Mouse (Mus musculus): ENCODE data around the gene 1700019D03Rik.

Gene 1700019D03Rik

DNA sequence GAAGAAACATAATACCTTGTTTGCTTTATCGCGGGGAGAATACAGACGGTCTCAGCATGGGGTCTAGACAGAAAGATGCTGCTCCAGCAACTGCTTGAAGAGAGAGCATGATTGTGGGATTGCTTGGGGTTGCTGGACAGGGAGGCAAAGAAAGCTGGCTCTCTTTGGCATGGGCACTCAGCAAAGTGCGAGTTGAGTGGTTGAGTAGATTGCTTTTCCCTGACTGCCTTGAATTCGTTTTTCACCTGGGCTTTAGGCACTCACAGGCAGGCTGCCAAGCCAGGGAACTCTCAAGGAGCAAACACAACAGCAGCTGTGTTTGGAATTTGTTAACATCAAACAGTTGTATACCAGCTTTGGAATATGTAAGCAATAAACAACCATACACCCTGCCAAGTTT, at the start of gene 1700019D03Rik:
Gene 1700019D03Rik, minus strand, starts transcription at position 101 of the 400 bp plus-strand sequence.
- DNase-seq (ENCODE audit: extremely low spot score), result no peak

DNA sequence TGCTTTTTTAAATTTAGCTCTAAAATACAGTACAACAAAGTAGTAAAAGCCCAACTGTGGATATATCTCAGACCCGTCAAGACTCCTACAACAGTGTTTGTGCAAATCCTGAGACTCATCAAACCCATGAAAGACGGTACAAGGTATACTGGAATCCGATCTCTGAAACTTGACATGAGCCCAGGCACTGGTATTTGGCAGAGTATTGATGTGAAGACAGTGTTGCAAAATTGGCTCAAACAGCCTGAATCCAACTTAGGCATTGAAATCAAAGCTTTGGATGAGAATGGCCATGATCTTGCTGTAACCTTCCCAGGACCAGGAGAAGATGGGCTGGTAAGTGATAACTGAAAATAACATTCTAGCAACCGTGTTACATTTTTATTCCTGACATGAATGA, 43.9 kb upstream of the 1700019D03Rik start:
- DNase-seq (ENCODE audit: extremely low spot score), result no peak

DNA sequence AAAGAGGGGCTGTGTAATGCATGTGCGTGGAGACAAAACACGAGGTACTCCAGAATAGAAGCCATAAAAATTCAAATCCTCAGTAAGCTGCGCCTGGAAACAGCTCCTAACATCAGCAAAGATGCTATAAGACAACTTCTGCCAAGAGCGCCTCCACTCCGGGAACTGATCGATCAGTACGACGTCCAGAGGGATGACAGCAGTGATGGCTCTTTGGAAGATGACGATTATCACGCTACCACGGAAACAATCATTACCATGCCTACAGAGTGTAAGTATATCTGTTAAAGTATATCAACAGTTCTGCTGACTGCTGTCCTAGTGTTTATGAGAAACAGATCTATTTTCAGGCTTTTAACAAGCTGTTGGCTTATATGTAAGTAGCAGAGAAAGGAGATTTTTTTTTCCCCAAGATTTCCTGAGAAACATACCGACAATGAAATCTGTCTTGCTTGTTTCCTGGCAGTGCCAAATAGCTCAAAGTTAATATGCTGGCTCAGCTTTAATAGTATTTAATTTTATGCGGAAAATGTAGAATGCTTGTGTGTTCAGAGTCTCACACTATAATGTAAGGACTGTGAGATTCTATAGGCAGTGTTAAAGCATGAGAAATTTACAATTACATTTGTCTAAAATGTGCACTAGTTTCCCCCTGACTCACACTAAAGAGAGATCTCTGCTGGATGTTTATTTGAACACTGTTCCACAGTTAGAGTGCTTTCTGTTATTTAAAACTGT, 42.1 kb upstream of the 1700019D03Rik start:
- no peak for DNase-seq (ENCODE audit: extremely low spot score)

DNA sequence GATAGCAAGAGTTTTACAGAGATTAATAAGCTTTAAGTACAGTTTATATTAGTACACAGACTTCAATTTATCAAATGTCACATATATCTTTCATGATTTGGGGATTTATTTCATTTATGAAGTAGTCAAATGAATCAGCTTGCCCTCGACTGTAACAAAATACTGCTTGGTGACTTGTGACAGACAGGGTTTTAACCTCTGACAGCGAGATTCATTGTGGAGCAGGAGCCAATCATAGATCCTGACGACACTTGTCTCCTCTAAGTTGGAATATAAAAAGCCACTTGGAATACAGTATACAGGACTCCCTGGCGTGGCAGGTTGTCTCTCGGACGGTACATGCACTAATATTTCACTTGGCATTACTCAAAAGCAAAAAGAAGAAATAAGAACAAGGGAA, 41.4 kb upstream of the 1700019D03Rik start, which contains the start of gene Mstn:
Gene Mstn, plus strand, starts transcription at position 301 of the 400 bp plus-strand sequence.
- DNase-seq (ENCODE audit: extremely low spot score), result no peak

DNA sequence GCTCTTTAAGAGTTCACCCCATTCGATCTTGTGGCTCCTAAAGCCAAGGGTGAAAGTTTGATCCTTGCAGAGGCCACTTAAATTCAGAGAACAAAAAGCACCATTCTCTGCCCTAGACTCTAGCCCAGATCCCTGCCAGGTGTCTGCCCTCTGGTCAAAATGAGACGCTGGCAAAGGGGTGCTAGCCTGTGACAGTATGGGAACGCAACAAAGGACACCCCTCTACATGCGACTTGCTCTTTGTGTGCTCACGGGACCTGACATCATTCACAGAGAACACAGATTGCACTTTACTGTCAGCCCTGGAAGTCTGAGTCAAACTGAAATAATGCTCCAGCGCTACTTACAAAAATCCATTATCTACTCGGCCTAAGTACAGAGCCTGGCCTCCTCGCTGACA, 40.5 kb upstream of the 1700019D03Rik start:
- DNase-seq (ENCODE audit: extremely low spot score), result peak; percentile 6

DNA sequence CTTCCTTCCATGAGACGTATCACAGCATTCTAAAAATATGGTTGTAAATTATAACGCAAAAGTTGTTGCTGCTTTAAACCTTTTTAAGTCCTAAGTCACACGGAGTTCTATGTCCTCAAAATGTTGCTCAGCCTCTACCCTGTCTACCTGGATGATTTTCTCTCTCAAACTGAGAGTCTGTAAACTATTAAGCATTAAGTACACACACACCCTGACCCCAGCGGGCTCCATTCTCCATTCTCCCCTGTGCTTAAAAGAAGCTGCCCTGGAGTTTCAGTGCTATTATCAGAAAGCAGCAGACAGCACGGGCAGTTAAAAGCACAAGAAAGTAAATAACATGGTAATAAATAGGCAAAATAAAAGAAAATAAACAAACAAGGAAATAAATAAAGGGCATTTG, 39.1 kb upstream of the 1700019D03Rik start:
- DNase-seq (ENCODE audit: extremely low spot score), result no peak

DNA sequence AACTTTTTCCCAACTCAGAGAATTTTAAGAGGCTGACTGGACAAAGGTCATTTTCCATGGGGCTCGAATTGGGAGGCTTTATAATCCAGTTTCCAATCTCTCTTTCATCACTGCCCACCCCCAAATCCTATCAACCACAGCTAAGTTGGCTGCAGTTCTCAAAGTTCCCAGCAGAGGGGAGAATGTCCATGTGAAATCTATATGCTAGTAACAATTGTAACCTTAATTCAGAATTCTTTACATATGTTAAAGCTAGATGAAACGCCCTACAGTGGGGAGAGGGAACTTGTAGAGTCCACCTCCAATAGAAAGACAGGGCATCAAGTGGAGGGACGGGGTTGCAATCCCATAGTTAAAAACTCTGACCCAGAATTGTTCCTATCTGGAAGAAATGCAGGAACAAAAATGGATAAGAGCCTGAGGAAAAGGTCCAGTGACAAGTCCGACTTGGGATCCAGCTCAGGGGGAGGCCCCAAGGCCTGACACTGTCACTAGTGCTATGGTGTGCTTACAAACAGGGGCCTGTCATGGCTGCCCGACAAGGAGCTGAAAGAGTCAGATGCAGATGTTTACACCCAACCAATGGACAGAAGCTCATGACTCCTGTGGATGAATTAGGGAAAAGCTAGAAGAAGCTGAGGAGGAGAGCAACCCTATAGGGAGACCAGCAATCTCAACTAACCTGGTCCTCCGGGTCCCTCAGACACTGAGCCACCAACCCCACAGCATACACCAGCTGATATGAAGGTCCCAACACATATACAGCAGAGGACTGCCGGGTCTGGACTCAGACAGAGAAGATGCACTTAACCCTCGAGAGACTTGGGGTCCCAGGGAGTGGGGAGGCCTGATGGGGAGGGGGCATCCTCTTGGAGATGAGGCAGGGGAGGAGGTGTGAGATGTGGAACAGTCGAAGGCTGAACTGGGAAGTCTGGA, 33.4 kb upstream of the 1700019D03Rik start:
- DNase-seq (ENCODE audit: extremely low spot score), result peak; percentile 42

DNA sequence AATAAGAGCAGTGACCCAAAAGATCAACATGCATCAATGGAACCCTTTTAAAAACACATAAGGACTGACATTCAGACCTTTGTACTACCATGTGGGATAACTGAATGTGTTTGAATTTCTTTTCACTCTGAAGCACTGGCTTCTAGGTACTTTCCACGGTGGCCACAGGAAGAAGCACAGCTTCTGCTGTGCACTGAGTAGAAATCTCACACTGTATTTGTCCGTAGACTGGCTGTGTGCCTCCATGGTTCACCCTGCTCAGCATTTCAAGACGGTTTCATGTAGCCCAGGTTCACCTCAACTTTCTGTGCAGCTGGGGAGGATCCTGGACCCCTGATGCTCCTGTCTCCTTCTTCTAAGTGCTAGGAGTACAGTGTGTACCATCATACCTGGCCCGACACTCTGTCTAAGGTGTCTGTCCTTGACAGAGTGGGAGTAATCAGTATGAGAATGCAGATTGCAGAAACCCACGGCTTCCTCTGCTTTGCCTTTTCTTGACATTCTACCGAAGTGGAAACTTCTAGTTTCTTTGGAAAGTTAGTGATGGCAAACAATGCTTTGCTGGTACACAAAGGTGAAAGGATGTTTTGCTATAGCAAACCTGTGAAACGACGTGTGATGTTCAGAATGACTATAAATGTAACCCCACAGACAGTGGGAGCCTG, 29.9 kb upstream of the 1700019D03Rik start:
- DNase-seq (ENCODE audit: extremely low spot score), result no peak

DNA sequence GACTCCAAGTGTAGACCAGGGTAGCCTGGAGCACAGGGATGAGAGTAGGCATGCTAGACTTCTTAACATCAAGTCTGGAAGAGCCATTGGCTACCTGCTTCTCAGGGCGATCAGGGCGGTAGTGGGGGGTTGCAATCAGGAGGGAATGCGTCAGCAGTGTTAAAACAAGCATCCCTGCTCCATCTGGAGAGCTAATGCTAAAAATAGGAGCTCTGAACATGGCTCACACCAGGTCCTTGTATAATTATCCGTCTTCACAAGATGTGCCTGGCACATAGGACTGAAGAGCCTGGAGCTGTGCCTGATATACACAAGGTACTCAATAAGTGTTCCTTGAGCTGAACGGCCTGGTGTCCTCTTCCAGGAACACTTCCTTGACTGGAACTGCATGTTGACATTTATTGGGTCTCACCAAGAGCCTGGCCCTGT, 17.5 kb upstream of the 1700019D03Rik start:
- DNase-seq (ENCODE audit: extremely low spot score), result no peak

DNA sequence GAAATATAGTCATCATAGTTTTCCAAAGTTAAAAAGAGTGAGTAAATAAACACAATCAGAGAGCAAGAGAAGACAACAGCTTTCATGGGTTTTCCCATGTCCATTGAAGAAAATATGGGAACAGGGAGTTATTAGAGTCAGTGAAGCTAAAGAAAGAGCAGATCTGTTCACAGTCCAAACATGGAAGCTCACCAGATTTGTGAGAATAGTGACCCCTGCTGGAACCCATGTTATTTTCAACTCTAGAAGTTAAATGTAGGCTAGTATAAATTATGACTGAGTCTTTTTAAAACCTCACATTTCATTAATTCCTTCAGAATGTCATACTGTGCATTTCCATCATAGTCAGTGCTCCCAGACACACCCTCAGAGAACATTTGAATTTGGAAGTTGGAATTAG, 12.6 kb upstream of the 1700019D03Rik start:
- DNase-seq (ENCODE audit: extremely low spot score), result no peak

DNA sequence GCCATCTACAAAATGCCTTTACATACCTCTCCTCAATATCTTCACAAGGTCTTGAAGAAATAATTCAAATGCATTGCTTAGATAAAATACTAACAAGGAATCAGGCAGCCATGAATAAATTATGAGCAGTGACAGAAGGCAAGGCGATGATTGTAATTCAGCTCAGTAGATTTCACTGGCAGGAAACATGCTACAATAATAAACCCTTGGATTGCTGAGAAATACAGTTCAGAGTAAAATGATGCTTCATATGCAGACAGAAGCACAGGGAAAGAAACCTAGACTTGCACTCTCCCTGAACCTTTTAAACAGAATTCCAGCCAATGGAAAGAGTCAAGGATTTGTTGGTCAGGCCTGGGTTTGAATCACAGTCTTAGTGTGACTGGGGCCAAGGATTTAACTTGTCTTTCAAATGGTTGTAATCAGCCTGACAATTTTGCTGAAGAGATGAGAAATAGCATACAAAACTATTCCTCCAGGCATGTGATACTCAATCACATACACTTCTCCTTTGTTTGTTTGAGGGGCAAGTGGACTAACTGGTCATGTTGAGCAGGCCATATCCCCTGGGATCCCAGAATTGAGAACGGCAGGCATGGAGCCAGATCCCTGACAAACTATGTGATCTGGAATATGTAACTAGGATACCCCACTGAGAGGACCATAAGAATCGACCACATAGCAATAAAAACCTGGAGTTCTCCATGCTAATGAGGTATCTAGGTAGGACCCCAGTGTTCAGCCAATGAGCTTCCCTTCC, 1.1 kb downstream of the 1700019D03Rik start:
- no peak for DNase-seq (ENCODE audit: extremely low spot score)

DNA sequence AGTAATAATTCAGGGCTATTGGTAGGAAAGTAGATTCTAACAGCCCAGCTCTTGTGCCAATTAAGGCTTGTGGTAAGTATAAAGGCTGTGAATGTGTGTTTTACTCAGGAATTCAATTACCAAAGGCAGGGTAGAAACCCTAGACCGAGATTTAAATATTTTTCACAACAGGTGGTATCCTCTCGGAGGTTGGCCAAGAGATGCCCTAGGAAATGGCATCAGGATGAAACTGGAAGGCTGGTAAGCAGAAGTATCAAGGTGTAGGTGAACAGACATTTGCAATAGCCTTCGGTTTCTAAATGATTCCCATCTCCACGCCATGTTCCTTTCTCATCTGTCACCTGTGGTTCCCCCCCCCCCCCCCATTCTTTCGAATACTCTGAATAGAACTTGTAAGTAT, 4.4 kb downstream of the 1700019D03Rik start:
- no peak for DNase-seq (ENCODE audit: extremely low spot score)

DNA sequence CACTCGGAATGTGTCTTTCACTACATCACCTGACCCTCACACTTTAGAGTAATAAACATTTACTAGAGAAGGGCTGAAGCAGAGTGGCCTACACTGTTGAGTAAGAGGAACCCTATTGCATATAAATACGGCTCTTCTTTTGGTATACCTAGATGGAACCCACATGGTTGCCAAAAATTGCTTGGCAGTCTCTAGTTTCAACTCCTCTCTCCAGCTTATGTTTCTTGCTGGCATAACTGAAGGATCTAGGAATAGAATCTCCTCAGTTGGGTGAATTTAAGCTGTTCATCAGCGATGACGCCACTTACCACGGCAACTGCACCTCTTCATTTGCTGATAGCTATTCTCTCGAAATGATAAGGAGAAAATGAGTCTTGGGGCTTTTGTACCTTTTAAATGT, 5.3 kb downstream of the 1700019D03Rik start:
- DNase-seq (ENCODE audit: extremely low spot score), result no peak

DNA sequence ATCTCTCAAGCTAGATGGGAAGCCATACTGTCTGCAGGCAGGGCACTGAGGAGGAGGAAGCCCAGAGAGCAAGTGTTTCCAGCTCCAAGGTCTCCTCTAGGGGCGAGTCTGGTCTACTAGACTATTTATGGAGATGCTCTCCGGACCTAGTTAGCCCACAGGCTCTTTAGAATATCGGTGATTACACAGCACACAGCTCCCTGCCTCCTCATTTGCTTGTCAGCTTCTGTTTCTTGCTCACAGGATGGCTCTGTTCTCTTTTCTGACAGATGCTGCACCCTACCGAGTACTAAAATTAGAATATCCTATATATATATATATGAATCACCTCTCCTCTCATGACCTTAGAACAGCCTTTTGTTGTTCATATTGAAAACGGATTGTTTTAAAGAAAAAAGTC, 33.3 kb downstream of the 1700019D03Rik start:
- no peak for DNase-seq (ENCODE audit: extremely low spot score)

DNA sequence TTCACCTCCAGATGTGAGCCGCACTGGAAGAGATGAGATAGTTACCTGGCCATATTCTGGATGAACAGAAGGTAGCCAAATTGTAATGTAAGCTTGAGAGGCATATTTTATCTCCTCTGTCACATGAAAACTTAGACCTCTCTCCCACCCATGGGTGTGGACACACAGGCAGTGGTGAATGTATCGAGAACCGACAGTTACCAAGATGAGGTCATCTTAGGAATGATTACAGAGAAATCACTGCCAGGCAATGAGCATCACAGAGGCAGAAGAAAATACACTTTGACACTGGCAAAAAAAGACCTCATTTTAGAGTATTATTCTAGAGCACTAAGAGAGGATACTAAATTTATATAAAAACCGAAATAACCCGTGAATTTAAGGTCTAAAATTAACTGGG, 46.8 kb downstream of the 1700019D03Rik start:
- no peak for DNase-seq (ENCODE audit: extremely low spot score)

DNA sequence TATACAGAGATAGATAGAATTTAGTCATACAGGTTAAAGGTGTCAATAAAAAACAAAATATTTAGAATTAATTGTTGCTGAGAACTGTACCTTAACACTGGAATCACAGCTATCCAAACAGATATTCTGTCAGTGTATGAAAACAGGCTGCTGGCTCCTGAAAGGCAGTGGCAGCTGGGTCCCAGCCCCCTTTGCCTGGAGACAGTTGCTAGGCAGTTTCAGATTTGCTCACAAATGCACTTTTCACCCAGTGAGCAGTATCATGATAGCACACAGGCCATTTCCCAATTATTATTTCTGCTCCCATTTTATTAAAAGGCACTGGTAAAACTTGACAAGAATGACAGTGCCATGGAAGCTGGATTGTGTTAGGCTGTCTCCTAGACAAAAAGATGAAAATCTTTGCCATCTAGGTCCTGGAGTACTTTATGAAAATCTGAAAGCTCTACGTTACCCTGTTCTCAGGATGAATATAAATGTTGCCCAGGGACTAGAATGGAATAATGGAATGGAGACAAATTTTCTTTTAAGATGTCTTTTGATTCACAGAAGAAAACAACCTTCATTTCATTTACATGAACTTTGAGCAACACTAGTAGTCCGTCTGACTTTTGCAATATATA, 48.0 kb downstream of the 1700019D03Rik start:
- DNase-seq (ENCODE audit: extremely low spot score), result no peak

DNA sequence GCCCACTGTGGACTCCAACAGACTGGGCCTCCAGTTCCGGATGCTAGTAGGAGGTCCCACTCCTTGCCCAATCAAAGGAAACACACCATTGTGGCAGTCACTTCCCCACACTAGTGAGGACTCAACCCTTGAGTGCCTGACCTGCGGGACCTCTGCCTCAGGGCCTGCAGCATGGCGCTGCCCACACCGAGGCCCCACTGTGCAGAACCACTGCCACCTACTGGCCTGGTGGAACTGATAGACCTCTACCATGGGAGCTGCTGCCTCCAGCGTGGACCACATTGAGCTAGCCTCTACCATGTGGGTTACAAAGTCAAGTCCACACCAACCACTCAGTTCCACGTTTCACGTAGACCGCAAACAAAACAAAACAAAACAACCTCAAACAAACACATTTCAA, 55.4 kb downstream of the 1700019D03Rik start:
- DNase-seq (ENCODE audit: extremely low spot score), result no peak

DNA sequence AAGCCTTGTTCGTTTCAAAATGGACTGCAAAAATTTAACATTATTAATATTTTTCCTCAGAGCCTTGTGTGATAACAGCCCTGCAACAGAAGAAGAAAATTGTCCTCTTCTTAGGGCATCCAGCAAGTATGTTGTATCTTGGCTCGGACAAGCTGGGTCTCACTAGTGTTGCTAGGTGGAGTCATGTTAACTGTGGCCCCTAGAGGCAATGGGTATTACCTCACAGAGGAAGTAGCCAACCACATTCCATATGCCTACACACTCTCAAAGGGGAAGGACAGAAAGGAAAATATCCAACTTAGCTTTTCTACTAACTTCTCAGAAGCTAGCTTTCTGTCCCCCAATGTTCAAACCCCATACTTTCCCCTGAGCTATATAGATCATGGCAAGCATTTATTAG, 56.9 kb downstream of the 1700019D03Rik start:
- no peak for DNase-seq (ENCODE audit: extremely low spot score)

DNA sequence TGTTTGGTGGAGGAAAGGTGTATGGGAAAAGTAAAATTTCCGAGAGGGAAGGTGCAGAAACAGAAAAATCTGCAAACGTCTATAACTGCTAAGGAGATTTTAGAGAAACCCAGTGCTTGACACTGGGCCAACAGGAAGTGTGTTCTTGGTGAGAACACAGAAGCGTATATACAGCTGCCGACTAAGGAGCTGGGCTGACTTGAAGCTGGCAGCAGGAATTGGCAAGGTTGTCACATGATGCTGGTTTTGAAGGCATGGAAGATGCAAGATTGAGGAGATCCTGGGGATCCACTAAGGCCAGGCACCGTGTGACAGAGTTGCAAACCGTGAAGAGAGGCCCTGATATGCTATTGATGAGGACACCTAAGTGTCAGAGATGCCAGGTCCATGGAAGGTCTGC, 59.8 kb downstream of the 1700019D03Rik start:
- DNase-seq (ENCODE audit: extremely low spot score), result no peak

DNA sequence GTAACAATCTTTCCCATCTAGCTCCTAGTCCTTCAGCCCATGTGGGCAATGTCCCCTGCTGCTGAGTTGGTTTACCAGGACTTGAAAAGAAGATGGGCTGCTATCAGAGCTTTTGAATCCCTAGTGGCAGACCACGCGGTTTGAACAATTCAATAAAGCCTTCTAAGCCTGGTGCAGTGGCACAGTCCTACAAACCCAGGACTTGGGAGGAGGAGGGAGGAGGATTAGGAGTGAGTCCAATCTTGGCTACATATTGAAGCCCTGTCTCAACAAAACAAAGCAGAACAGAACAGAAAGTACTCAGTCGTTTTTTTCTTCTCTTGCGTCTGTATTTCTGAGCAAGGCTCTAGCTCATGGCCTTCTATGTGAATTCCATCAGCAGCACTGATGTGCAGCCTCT, 63.2 kb downstream of the 1700019D03Rik start:
- DNase-seq (ENCODE audit: extremely low spot score), result no peak

DNA sequence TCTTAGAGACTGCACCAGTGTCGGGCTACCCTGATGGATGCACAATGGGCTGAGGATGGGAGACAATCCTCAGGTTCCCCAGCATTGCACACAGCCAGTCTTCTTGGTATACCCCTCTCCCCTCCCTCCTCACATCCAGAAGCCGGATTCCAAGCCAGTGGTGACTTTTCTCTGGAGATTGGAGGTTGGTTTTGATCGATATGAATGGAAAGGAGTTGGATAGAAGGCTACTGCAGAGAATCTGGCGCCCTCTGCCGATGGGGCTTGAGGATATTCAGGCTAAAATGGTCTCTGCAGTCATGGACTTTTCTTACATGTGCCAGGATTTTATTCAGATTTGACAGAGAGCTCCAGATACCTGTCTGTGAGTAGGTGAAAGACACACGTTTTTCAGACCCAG, 64.9 kb downstream of the 1700019D03Rik start:
- DNase-seq (ENCODE audit: extremely low spot score), result peak; percentile 23

Data from embryo, embryonic 9.5 days (tissue).